Mouse (Mus musculus): ENCODE measurements around the gene Krt2. TPM values are rescaled to one million over a fixed set of nuclear protein-coding genes. Genes with fewer than 3 reads are reported as not detected.

Krt2 gene
- total and polyA plus RNA-seq, 3 experiments: not detected

DNA sequence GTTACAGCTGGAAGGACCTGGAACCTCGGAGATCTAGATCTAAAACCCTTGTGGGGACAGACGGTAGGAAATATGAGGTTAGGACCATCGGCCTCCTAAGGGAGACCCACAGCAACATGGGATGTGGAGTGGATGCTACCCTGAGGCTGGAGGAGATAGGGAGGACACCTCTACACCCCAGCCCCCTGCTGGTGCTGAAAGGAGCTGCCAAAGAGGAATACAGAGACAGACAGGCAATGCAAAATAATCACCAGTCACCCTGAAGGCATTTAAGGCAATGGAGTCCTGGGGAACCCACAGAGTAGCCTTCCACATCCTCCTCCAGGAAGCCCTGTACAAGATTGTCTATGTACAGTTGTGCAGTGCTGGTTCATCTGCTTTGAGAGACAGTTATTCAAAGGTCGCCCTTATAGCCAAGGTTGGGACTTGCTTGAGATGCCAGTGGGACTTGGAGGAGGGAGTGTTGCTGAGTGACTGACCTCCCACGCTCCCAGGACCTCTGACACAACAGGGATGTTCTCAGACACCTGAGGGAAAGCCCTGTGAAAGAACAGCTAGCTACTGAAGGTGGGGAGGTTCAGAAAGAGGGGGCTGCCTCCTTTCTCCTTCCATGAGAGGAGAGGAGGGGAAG lies 45.8 kb downstream of the Krt2 start:
- DNase-seq: no peak

DNA sequence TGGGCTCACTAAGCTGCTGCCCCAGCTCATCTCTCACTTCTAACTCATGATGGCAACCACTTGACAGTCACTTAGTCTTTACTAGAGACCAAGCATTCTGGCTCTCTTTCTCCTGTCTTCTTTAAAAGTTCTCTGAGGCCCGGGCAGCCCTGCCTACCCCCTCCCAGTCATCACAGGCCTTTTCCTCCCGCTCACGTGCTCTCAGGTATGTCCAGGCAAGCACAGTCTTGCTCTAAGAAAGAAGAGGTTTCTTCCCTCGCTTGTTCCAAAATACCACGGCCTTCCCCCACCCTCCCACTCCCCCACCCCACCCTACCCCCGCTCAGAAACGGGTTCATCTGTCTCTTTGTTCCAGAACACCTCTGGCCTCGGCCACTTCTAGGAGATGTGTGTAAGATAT lies 47.7 kb downstream of the Krt2 start:
- DNase-seq: no peak

Other genes starting within 250 kb of the Krt2 start
- gene Krt75, start 244.3 kb downstream of the Krt2 start, total RNA-seq (2021): not detected
- gene Krt75, start 244.3 kb downstream of the Krt2 start, polyA plus RNA-seq (2012; rRNA removed): not detected in 2 replicates
- not detected for gene Gm5414, start 190.0 kb downstream of the Krt2 start, total RNA-seq (2021)
- gene Gm5414, start 190.0 kb downstream of the Krt2 start, polyA plus RNA-seq (2012; rRNA removed): not detected in 2 replicates
- not detected for gene Gm5478, start 170.8 kb downstream of the Krt2 start, total RNA-seq (2021)
- not detected in 2 replicates for gene Gm5478, start 170.8 kb downstream of the Krt2 start, polyA plus RNA-seq (2012; rRNA removed)
- not detected for gene Krt6b, start 137.9 kb downstream of the Krt2 start, total RNA-seq (2021)
- not detected in 2 replicates for gene Krt6b, start 137.9 kb downstream of the Krt2 start, polyA plus RNA-seq (2012; rRNA removed)
- gene Krt6a, start 123.9 kb downstream of the Krt2 start, total RNA-seq (2021): not detected
- not detected in 2 replicates for gene Krt6a, start 123.9 kb downstream of the Krt2 start, polyA plus RNA-seq (2012; rRNA removed)
- gene Krt5, start 105.3 kb downstream of the Krt2 start, total RNA-seq (2021): not detected
- 0.06 TPM in 1 of 2 replicates, not detected in the other for gene Krt5, start 105.3 kb downstream of the Krt2 start, polyA plus RNA-seq (2012; rRNA removed)
- not detected for gene Krt71, start 75.1 kb downstream of the Krt2 start, total RNA-seq (2021)
- gene Krt71, start 75.1 kb downstream of the Krt2 start, polyA plus RNA-seq (2012; rRNA removed): not detected in 2 replicates
- not detected for gene Krt72, start 31.7 kb downstream of the Krt2 start, total RNA-seq (2021)
- not detected in 2 replicates for gene Krt72, start 31.7 kb downstream of the Krt2 start, polyA plus RNA-seq (2012; rRNA removed)
- not detected for gene Krt73, start 15.8 kb downstream of the Krt2 start, total RNA-seq (2021)
- gene Krt73, start 15.8 kb downstream of the Krt2 start, polyA plus RNA-seq (2012; rRNA removed): not detected in 2 replicates
- under 1 TPM; 0.10 to 0.17 TPM for gene Krt1, start 32.6 kb upstream of the Krt2 start, total RNA-seq (2021)
- 0.68 and 1.2 TPM in 2 replicates for gene Krt1, start 32.6 kb upstream of the Krt2 start, polyA plus RNA-seq (2012; rRNA removed)
- gene Krt77, start 51.5 kb upstream of the Krt2 start, total RNA-seq (2021): not detected
- gene Krt77, start 51.5 kb upstream of the Krt2 start, polyA plus RNA-seq (2012; rRNA removed): not detected in 2 replicates
- not detected for gene Krt76, start 74.8 kb upstream of the Krt2 start, total RNA-seq (2021)
- gene Krt76, start 74.8 kb upstream of the Krt2 start, polyA plus RNA-seq (2012; rRNA removed): not detected in 2 replicates
- gene Krt4, start 106.6 kb upstream of the Krt2 start, total RNA-seq (2021): not detected
- gene Krt4, start 106.6 kb upstream of the Krt2 start, polyA plus RNA-seq (2012; rRNA removed): 0.08 and 0.33 TPM in 2 replicates
- 1 to 10 TPM; 1.1 to 2.3 TPM for gene Krt79, start 122.2 kb upstream of the Krt2 start, total RNA-seq (2021)
- 0.26 and 1.8 TPM in 2 replicates for gene Krt79, start 122.2 kb upstream of the Krt2 start, polyA plus RNA-seq (2012; rRNA removed)
- not detected for gene Krt78, start 136.1 kb upstream of the Krt2 start, total RNA-seq (2021)
- gene Krt78, start 136.1 kb upstream of the Krt2 start, polyA plus RNA-seq (2012; rRNA removed): not detected in 2 replicates
- gene Krt8, start 186.3 kb upstream of the Krt2 start, total RNA-seq (2021): 1 to 10 TPM; 1.7 TPM
- 0.62 and 1.1 TPM in 2 replicates for gene Krt8, start 186.3 kb upstream of the Krt2 start, polyA plus RNA-seq (2012; rRNA removed)
- 1 to 10 TPM; 1.6 to 2.5 TPM for gene Krt18, start 210.0 kb upstream of the Krt2 start, total RNA-seq (2021)
- gene Krt18, start 210.0 kb upstream of the Krt2 start, polyA plus RNA-seq (2012; rRNA removed): 0.61 and 1.1 TPM in 2 replicates

Measured in adrenal gland, adult 2 months (tissue).